Mouse (Mus musculus) CD4-positive, CD25-positive, alpha-beta regulatory T cell, adult 9 weeks (primary cell): ENCODE data around the gene Gm15446. TPM values are rescaled to one million over a fixed set of nuclear protein-coding genes. Genes with fewer than 3 reads are reported as not detected.

Source experiments
- polyA plus RNA-seq: library from polyadenylated mRNA; unstranded; fragments of 100-300 nt; shearing (Covaris generic); gene quantifications from one replicate; pipeline ENCODE4 v1.2.1, GENCODE M21; 2017

Gm15446 gene
- polyA plus RNA-seq, result 28.3 TPM

DNA sequence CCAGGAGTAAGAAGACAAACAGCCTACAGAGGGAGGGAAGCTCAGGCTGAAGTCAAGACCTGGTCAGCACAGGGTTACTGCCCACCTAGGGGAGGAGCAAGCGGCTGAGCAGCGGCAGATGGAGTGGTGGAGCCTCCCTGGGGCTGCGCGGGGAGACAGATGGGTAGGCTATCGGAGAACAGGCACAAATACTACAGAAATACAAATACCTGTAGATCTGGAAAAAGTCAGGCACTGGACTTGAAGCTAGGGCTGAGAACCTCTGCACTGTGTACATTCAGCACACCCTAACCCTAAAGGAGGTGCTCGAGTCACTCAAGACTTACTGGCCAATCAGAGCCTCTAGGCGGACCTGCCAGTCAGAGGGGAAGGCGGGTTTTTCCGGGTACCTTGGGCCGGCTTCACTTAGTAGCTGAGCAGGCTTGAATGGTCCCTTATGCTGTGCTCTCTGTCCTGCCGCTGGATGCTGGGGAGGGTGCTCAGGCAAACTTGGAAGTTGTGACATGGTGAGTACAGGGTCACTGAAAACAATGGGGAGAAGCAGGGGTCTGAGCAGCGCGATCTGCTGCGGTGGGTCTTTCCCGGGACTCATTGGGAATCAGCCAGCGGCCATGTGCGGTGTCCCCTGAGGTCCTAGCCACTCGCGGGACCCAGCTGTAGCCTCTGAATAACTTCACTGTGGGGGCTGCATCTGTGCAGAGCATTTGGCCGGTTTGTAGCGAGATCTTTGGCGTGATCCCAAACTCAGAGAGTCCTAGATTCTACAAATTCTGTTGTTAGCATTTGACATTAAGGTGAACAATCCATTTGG, at the start of gene Gm15446:
Gene Gm15446, plus strand, starts transcription at position 140 of the 811 bp plus-strand sequence.

Other genes with a start within 250 kb of the Gm15446 start
- gene 5430403G16Rik, start 232.4 kb upstream of the Gm15446 start, polyA plus RNA-seq, result 11.1 TPM
- gene 4930522L14Rik, start 171.5 kb upstream of the Gm15446 start, polyA plus RNA-seq, result 23.2 TPM
- 35.3 TPM for gene Zfp932, start 73.1 kb downstream of the Gm15446 start, polyA plus RNA-seq
- gene Gm17655, start 149.1 kb downstream of the Gm15446 start, polyA plus RNA-seq, result 15.3 TPM
- gene Gm35315, start 171.0 kb downstream of the Gm15446 start, polyA plus RNA-seq, result 3.8 TPM
- 3.8 TPM for gene Plcxd1, start 176.6 kb downstream of the Gm15446 start, polyA plus RNA-seq
- gene Gtpbp6, start 184.8 kb downstream of the Gm15446 start, polyA plus RNA-seq, result 37.1 TPM
- 5.8 TPM for gene Zfp605, start 186.7 kb downstream of the Gm15446 start, polyA plus RNA-seq
- 98.6 TPM for gene Chfr, start 212.4 kb downstream of the Gm15446 start, polyA plus RNA-seq